Mouse (Mus musculus): ENCODE measurements at regions not wholly inside any gene's neighbourhood (a gene's known extent, or its start where the extent isn't known, plus 50 kb on each side); places are given as distances from the start of the nearest gene placed in this dataset.

GRCm38 (mm10) chr1:183947066-183947465, 66.0 kb upstream of the Dusp10 start:
- in situ Hi-C loops (cut with MboI; ENCODE audit: unreplicated experiment in 2 of 2) = no loop called here

DNA sequence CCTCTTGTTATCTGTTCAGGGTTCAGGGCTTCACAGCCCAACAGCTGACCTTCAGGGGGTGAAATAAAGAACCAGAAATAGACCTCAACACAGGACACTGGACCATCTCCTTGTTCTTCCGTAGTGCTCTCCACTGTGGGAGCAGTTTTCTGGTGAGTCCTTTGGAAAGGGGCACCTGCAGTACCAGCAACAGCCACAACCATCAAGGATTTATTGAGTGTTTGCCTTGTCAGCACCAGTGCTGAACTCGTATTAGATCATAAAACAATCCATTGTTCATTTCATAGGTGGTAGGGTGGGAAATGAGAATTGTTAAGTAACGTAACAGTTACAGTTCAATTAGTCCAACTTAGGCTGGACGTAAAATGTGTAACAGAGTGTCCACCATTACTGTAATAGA, 63.9 kb upstream of the Dusp10 start:
- in situ Hi-C loops (cut with MboI; ENCODE audit: unreplicated experiment in 2 of 2) = no loop called here

GRCm38 (mm10) chr1:183954086-183954485, 59.0 kb upstream of the Dusp10 start:
- in situ Hi-C loops (cut with MboI; ENCODE audit: unreplicated experiment in 2 of 2) = no loop called here

DNA sequence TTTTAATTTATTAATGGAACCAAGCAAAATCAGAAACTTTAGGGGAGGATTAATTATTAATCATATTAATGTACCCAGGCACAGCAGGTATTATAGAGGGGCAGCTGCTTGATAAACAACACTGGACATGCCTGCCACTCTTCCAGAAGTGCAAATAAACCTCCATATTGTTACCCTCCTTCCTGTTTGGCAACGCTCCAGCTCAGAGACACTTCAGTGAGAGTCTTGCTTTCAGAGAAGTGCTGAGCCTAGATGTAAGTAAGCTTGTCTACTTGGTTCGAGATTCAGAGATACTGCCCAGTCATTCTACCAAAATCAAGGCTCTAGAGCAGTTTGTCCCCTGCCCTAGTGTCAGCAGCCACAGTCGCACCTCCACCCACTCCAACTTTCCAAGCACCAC, 56.7 kb upstream of the Dusp10 start:
- in situ Hi-C loops (cut with MboI; ENCODE audit: unreplicated experiment in 2 of 2) = no loop called here

DNA sequence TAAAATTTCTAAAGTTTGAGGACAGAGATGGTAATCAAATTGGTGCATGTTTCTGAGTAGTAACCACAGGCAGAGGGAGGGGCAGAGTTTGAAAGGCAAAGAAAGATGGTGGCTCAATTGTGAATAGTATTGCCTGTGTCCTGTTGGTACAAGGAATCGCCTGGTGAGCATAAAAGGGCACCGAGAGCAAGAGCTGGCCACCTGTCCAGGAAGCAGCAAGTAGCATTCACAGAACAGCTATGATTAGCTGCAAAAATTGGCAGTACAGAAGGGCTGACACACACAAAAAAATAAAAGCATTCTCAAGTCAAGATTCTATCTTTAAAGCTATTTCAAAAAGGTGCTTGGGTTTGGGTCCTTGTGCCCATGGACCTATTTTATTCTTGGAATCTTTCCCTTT, 51.7 kb upstream of the Dusp10 start:
- in situ Hi-C loops (cut with MboI; ENCODE audit: unreplicated experiment in 2 of 2) = no loop called here

GRCm38 (mm10) chr1:183962486-183962885, 50.6 kb upstream of the Dusp10 start:
- in situ Hi-C loops (cut with MboI; ENCODE audit: unreplicated experiment in 2 of 2) = no loop called here

DNA sequence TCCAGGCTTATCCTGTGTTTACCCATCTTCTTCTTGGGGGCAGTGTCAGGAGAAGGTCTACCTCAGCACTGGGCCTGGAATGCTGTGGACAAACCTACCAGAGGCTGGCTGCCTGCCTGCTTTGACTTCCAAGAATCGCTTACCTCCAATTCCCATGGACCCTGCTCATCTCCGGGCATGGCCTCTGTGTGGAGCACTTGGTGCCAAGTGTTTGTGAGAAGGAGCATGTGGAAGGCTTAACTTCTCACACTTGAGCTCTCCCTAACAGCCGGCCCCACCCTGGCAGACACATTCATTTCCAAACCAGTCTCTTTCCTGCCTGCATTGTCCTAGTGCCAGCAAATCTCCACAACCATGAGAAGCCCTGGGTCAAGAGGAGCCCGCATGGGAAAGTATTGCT, 49.8 kb upstream of the Dusp10 start:
- in situ Hi-C loops (cut with MboI; ENCODE audit: unreplicated experiment in 2 of 2) = no loop called here

Measured in v-Abl transformed pro-B cells (cell line).